In genomic region chr8:87836866-87837265, GRCm38 (mm10) we compare ENCODE assay signal across 7 mouse cellular contexts.
DNase-seq lines count a peak whose midpoint lies in the region; ATAC-seq and TF ChIP-seq lines count a peak whose summit lies in the region.

No protein-coding gene starts in this region.

- peaks cover 68% of the 10 kb centered on the region for H3K4me1 ChIP-seq in forebrain, embryonic 15.5 days
- peaks cover 16% of the 10 kb centered on the region; the same call in 1 of the 2 replicates for H3K4me1 ChIP-seq in heart, postnatal 0 days (ENCODE audit: control insufficient read depth, insufficient read depth)
- peaks cover 48% of the 10 kb centered on the region for H3K4me1 ChIP-seq in lung, embryonic 16.5 days (replicated peaks; ENCODE audit: control insufficient read depth, insufficient read depth, low read length)

- ATAC-seq in forebrain, embryonic 15.5 days (replicated peaks) = peak; percentile 93
- ATAC-seq in heart, postnatal 0 days (ENCODE audit: insufficient read depth, low read depth) = peak; percentile 75
- ATAC-seq in lung, embryonic 16.5 days (ENCODE audit: low read depth) = peak; percentile 94

- TF ChIP-seq CTCF in heart, postnatal 0 days (IDR thresholded peaks at IDR 0.05; ENCODE audit: low read depth) = no peak

- H3K27ac ChIP-seq in forebrain, embryonic 15.5 days (replicated peaks) = peak overlapping the region; percentile 87
- no peak overlapping the region for H3K27ac ChIP-seq in heart, postnatal 0 days (ENCODE audit: low read depth)
- H3K27ac ChIP-seq in lung, embryonic 16.5 days (ENCODE audit: low read length) = peak overlapping the region; percentile 75

- H3K4me3 ChIP-seq in forebrain, embryonic 15.5 days = no peak overlapping the region
- H3K4me3 ChIP-seq in heart, postnatal 0 days (ENCODE audit: low read depth, low read length) = no peak overlapping the region
- no peak overlapping the region for H3K4me3 ChIP-seq in lung, embryonic 16.5 days (ENCODE audit: low read length)

- no peaks in the 10 kb centered on the region for H3K36me3 ChIP-seq in forebrain, embryonic 15.5 days
- H3K36me3 ChIP-seq in heart, postnatal 0 days (replicated peaks; ENCODE audit: control insufficient read depth, insufficient read depth, low read length) = no peaks in the 10 kb centered on the region
- H3K36me3 ChIP-seq in lung, embryonic 16.5 days (ENCODE audit: control insufficient read depth, insufficient read depth, low read length) = no peaks in the 10 kb centered on the region

- no peaks in the 10 kb centered on the region for H3K27me3 ChIP-seq in forebrain, embryonic 15.5 days
- H3K27me3 ChIP-seq in heart, postnatal 0 days (ENCODE audit: control insufficient read depth, insufficient read depth, low read length) = 0 out of 2 replicates have a peak, but pooled peaks cover 4% of the 10 kb centered on the region
- H3K27me3 ChIP-seq in lung, embryonic 16.5 days (ENCODE audit: control insufficient read depth, insufficient read depth, low read depth, low read length) = no peaks in the 10 kb centered on the region

- no peak for TF ChIP-seq EP300 in heart, postnatal 0 days (IDR thresholded peaks at IDR 0.05; ENCODE audit: low read depth)

- 2% methylated on average over 16 of the region's 16 CpGs for WGBS in forebrain, embryonic 15.5 days
- 21% methylated on average over 16 of the region's 16 CpGs for WGBS in heart, postnatal 0 days
- WGBS in lung, embryonic 16.5 days = 24% methylated on average over 16 of the region's 16 CpGs

- peak; percentile 75 for DNase-seq in embryo, embryonic 9.5 days (ENCODE audit: extremely low spot score)
- DNase-seq in heart, postnatal 0 days (ENCODE audit: low spot score) = peak; percentile 69
- peak; percentile 82 to 89 for DNase-seq in kidney, postnatal 4 days
- DNase-seq in retina, postnatal 1 day = peak; percentile 96
- DNase-seq in spleen, adult 18-20 months = no peak

- H3K9me3 ChIP-seq in forebrain, embryonic 15.5 days = no peaks in the 10 kb centered on the region
- H3K9me3 ChIP-seq in heart, postnatal 0 days (replicated peaks; ENCODE audit: control insufficient read depth, low read length) = no peaks in the 10 kb centered on the region
- no peaks in the 10 kb centered on the region for H3K9me3 ChIP-seq in lung, embryonic 16.5 days (ENCODE audit: control insufficient read depth, low read length)

- H3K4me2 ChIP-seq in forebrain, embryonic 15.5 days (replicated peaks) = peak overlapping the region; percentile 29
- peak overlapping the region; percentile 30 for H3K4me2 ChIP-seq in heart, postnatal 0 days (ENCODE audit: low read depth, low read length)
- peak overlapping the region; percentile 26; the same call in 1 of the 2 replicates for H3K4me2 ChIP-seq in lung, embryonic 16.5 days (ENCODE audit: low read depth, low read length)

- 0 out of 2 replicates have a peak overlapping the region, but pooled peaks have one; percentile 2 for H3K9ac ChIP-seq in forebrain, embryonic 15.5 days (replicated peaks)
- no peak overlapping the region for H3K9ac ChIP-seq in heart, postnatal 0 days (replicated peaks; ENCODE audit: low read depth, low read length)
- no peak overlapping the region for H3K9ac ChIP-seq in lung, embryonic 16.5 days (ENCODE audit: low read length)

Comparison
In these comparisons a context has a peak if more than half of its experiments do, and no peak if none do; other contexts are left out.
1. DNase-seq: peak in embryo, embryonic 9.5 days (single experiment), heart, postnatal 0 days (single experiment), kidney, postnatal 4 days (2 of 2) and retina, postnatal 1 day (single experiment); none in spleen, adult 18-20 months (0 of 2).
2. Peak in every context shown above with its lines, with median percentiles within 50 percentile points of each other: ATAC-seq and H3K4me2 ChIP-seq.